Mouse (Mus musculus) bone marrow macrophage, adult 2 months (primary cell): ENCODE results near the gene Ube2o.

Experiments used
- CTCF ChIP-seq: IDR thresholded peaks from 2 replicates; pipeline ENCODE4 v1.5.1; 2012; ENCODE audit warnings: low read depth, mild to moderate bottlenecking, low read length, moderate library complexity
- POLR2A ChIP-seq: IDR thresholded peaks from 2 replicates; pipeline ENCODE4 v1.6.1; 2012; ENCODE audit warnings: mild to moderate bottlenecking, low read depth, low read length, borderline replicate concordance

DNA sequence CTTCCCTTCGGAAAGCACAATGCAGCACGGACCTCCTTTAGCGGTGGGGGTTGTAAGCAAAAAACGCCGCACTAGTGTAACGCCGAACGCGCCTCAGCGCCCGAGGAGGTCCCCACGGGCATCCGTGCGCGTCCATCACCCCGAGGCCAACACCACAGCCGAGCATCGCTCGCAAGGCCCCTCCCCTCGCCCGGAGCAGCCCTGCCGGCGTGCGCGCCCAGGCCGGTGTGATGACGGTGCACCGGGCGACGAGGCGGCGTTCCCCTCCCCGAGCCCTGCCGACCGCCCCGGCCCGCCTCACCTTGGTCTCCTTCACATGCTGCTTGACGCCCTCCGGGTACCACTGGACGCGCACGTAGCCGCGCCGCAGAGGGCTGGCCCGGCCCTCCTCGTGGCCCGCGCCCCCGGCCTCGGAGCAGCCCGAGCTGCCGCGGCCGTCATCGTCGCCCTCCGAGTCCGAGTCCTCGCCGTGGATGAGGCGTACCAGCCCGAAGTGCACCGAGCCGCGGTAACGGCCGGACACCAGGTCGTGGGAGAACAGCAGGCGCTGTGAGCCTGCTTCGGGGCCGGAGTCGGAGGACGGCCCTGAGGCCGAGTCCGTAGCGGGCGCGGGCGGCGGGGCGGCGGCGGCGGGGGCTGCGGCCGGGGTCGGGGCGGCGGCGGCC lies 404 bp downstream of the Ube2o start:
- no peak for TF ChIP-seq CTCF
- TF ChIP-seq POLR2A, result no peak
